Mouse (Mus musculus) heart, postnatal 0 days (tissue): ENCODE data around the gene Stx1b. TPM values are rescaled to one million over a fixed set of nuclear protein-coding genes. Genes with fewer than 3 reads are reported as not detected.

Experiments used
- ATAC-seq: fragments of 200-750 bp; cut with Nextera tagmentation; 2 replicates; pipeline ENCODE4 v1.8.0; 2017; ENCODE audit warnings: low read depth, moderate number of reproducible peaks, moderate library complexity; ENCODE audit not compliant: insufficient read depth
- DNase-seq: peaks from one replicate; pipeline ENCODE4 v3.0.0-alpha.2; 2016; ENCODE audit warnings: low spot score
- H3K27ac ChIP-seq: fragments of 300-500 bp; sonication (generic); 2 replicates; pipeline ENCODE4 v1.5.1; 2014; ENCODE audit warnings: low read depth, mild to moderate bottlenecking
- H3K27me3 ChIP-seq: fragments of 300-500 bp; sonication (generic); 2 replicates; pipeline ENCODE4 v1.6.1; 2014; ENCODE audit warnings: low read length, mixed read lengths; ENCODE audit not compliant: control insufficient read depth, insufficient read depth
- H3K36me3 ChIP-seq: fragments of 300-500 bp; sonication (generic); replicated peaks from 2 replicates; pipeline ENCODE4 v1.6.1; 2014; ENCODE audit warnings: low read length, mixed read lengths; ENCODE audit not compliant: control insufficient read depth, insufficient read depth
- H3K4me1 ChIP-seq: fragments of 300-500 bp; sonication (generic); 2 replicates; pipeline ENCODE4 v1.6.1; 2014; ENCODE audit warnings: antibody characterized with exemption; ENCODE audit not compliant: control insufficient read depth, insufficient read depth
- H3K4me2 ChIP-seq: fragments of 300-500 bp; sonication (generic); 2 replicates; pipeline ENCODE4 v1.6.1; 2014; ENCODE audit warnings: low read depth, mild to moderate bottlenecking, low read length, moderate library complexity
- H3K4me3 ChIP-seq: fragments of 300-500 bp; sonication (generic); 2 replicates; pipeline ENCODE4 v1.5.1; 2014; ENCODE audit warnings: low read depth, low read length
- H3K9ac ChIP-seq: fragments of 300-500 bp; sonication (generic); replicated peaks from 2 replicates; pipeline ENCODE4 v1.6.1; 2014; ENCODE audit warnings: low read depth, low read length, mixed read lengths
- H3K9me3 ChIP-seq: fragments of 300-500 bp; sonication (generic); replicated peaks from 2 replicates; pipeline ENCODE4 v1.6.1; 2016; ENCODE audit warnings: low read length; ENCODE audit not compliant: control insufficient read depth
- CTCF ChIP-seq: IDR thresholded peaks from 2 replicates; pipeline ENCODE4 v1.5.1; 2016; ENCODE audit warnings: antibody characterized with exemption, control low read depth, low read depth
- EP300 ChIP-seq: IDR thresholded peaks from 2 replicates; pipeline ENCODE4 v1.6.1; 2016; ENCODE audit warnings: antibody characterized with exemption, low read depth
- WGBS: fragments of 180-500 bp; shearing (Covaris S2); extraction: QIAGEN DNeasy Blood & Tissue Kit; methylation state at CpG from one replicate; pipeline ENCODE4 v1.1.7; 2014; 5-methylcytosine and 5-hydroxymethylcytosine counted together
- polyA plus RNA-seq: library from polyadenylated mRNA; unstranded; fragments of >200 nt; fragmentation: Nextera tagmentation; extraction: Ambion mirVana; gene quantifications from 2 replicates; pipeline ENCODE4 v1.2.1, GENCODE M21; 2015
- total RNA-seq: library from RNA; depleted of rRNA; stranded (reverse); fragments of >200 nt; gene quantifications from 2 replicates; pipeline ENCODE4 v1.2.3, GENCODE M21; 2014; ENCODE audit warnings: low replicate concordance

Stx1b gene
- total and polyA plus RNA-seq, 2 experiments from 2014 or later: 0.15 to 0.51 TPM

GRCm38 (mm10) chr7:127858258-127858657 lies 33.9 kb upstream of the Stx1b start:
- DNase-seq (no peak), ATAC-seq (no peak)
- H3K9me3 ChIP-seq: no peaks in the 10 kb centered on the region
- H3K36me3 ChIP-seq: no peaks in the 10 kb centered on the region
- 84% methylated on average over 6 of the region's 6 CpGs for WGBS
- no peak overlapping the region for H3K9ac ChIP-seq
- H3K4me3 ChIP-seq: no peak overlapping the region
- H3K4me2 ChIP-seq: no peak overlapping the region
- no peaks in the 10 kb centered on the region for H3K27me3 ChIP-seq
- H3K27ac ChIP-seq: no peak overlapping the region
- no peak for TF ChIP-seq CTCF
- TF ChIP-seq EP300: no peak
- H3K4me1 ChIP-seq: no peaks in the 10 kb centered on the region

- no peak for DNase-seq
- 50% methylated on average over 5 of the region's 5 CpGs for WGBS
Measured at GRCm38 (mm10) chr7:127850906-127851305, 26.6 kb upstream of the Stx1b start.

DNA sequence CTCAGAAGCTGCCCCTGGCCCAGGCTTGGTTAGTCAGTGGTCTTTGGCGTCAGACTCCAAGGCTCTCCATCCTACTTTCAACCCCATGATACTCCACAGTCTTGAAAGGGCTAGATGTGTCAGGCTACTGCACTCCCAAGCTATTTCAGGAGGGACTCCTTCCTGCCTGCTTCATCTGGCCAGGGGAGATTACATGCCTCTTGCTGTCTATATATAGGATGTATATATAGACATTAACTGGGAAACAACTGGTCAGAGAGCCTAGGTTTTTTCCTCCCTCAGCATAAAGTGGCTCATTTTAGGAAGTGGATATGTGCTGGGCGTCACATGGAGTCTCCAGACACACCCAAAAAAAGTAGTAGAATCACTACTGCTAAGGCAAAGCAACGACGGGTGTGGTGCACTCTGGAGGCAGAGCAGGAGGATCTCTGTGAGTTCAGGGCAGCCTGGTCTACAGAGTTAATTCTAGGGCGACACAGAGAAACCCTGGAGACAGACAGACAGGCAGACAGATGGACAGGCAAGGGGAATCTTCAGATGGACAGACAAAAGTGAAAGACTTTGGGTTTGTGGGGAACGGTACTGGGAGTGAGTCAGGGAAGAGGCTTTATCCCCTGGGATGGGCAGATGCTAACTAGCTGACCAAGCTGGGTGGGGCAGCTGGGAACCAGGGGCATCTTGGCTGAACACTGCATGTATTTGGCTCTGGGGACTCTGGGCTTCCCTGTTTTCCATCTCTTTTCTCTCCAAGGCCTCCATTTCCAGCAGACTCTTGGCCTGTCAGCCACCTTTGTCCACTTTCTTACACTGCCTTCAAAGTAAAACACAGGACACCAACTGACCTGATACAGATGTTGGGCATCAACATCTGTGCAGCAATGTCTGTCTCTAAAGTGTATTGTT lies 25.9 kb upstream of the Stx1b start:
- Histone ChIP-seq H3K9me3 (no peaks in the 10 kb centered on the region), H3K4me3 (no peak overlapping the region), H3K9ac (no peak overlapping the region), H3K4me2 (no peak overlapping the region), H3K27me3 (no peaks in the 10 kb centered on the region), H3K36me3 (peaks cover 34% of the 10 kb centered on the region), H3K27ac (no peak overlapping the region), H3K4me1 (no peaks in the 10 kb centered on the region)
- no peak for TF ChIP-seq CTCF
- TF ChIP-seq EP300: no peak
- WGBS: 58% methylated on average over 6 of the region's 6 CpGs
- DNase-seq (no peak), ATAC-seq (no peak)

More at GRCm38 (mm10) chr7:127850906-127851305, 26.6 kb upstream of the Stx1b start:
- no peak overlapping the region for H3K9ac ChIP-seq
- no peak overlapping the region for H3K4me2 ChIP-seq
- no peak overlapping the region for H3K4me3 ChIP-seq
- peaks cover 28% of the 10 kb centered on the region for H3K36me3 ChIP-seq
- ATAC-seq: no peak
- no peaks in the 10 kb centered on the region for H3K9me3 ChIP-seq
- TF ChIP-seq CTCF (no peak), EP300 (no peak)
- no peak overlapping the region for H3K27ac ChIP-seq
- no peaks in the 10 kb centered on the region for H3K27me3 ChIP-seq
- no peaks in the 10 kb centered on the region for H3K4me1 ChIP-seq

DNA sequence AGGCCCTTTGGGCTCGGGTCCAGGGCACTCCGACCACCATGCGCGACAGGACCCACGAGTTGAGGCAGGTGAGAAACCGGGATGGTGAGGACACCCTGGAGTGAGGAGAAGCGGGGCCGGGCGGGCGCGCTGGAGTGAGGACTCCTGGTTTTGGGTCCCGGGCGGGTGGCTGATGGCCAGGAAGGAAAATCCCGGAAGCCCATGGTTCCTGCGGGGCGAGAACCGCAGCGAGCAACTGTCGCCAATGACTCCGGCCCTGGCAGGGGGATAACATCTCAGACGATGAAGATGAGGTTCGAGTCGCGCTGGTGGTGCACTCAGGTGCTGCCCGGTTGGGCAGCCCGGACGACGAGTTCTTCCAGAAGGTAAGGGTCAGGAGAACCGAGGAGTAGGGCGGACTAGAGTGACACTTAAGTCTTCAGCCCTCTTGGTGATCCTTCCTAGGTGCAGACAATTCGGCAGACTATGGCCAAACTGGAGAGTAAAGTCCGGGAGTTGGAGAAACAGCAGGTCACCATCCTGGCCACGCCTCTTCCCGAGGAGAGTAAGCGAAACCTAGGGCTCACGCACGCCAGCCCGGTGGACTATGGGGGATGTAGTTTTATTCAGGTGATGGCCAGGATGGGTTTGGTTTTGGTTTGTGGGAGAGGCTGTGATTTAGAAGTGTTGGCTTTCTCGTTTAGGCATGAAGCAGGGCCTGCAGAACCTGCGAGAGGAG lies 17.8 kb upstream of the Stx1b start:
- TF ChIP-seq EP300 (peak; percentile 3; the same call in 1 of the 2 replicates), CTCF (no peak)
- Histone ChIP-seq H3K27me3 (no peaks in the 10 kb centered on the region), H3K9me3 (no peaks in the 10 kb centered on the region), H3K9ac (peak overlapping the region; percentile 73), H3K36me3 (peaks cover 37% of the 10 kb centered on the region), H3K27ac (peak overlapping the region; percentile 91), H3K4me1 (peaks cover 5% of the 10 kb centered on the region), H3K4me3 (peak overlapping the region; percentile 86), H3K4me2 (peak overlapping the region; percentile 96)
- DNase-seq (peak; percentile 78), ATAC-seq (peak; percentile 47)
- under 1% methylated on average over 40 of the region's 40 CpGs for WGBS

GRCm38 (mm10) chr7:127841340-127842000 lies 17.1 kb upstream of the Stx1b start:
- peak; percentile 59; the same call in 1 of the 2 replicates for TF ChIP-seq EP300
- 0 out of 2 replicates have a peak, but pooled peaks have one; percentile 3 for TF ChIP-seq CTCF
- under 1% methylated on average over 44 of the region's 46 CpGs for WGBS
- H3K9me3 ChIP-seq: no peaks in the 10 kb centered on the region
- ATAC-seq: peak; percentile 94
- H3K27ac ChIP-seq: peak overlapping the region; percentile 91
- DNase-seq: peak; percentile 95
- H3K9ac ChIP-seq: peak overlapping the region; percentile 73
- peak overlapping the region; percentile 96 for H3K4me2 ChIP-seq
- peaks cover 5% of the 10 kb centered on the region for H3K4me1 ChIP-seq
- H3K4me3 ChIP-seq: peak overlapping the region; percentile 86
- no peaks in the 10 kb centered on the region for H3K27me3 ChIP-seq
- peaks cover 30% of the 10 kb centered on the region for H3K36me3 ChIP-seq
